Mouse (Mus musculus): Measurements from ENCODE around the gene Tti1.

- no peak for TF ChIP-seq CTCF (IDR thresholded peaks at IDR 0.05; ENCODE audit: insufficient read depth, low read depth, low read length)
- no peak for TF ChIP-seq POLR2A (IDR thresholded peaks at IDR 0.05; ENCODE audit: insufficient read depth, low read depth, low read length)
These were observed 8.2 kb upstream of the Tti1 start for GRCm38 (mm10) chr2:158036408-158036807.

All from olfactory bulb, adult 2 months (tissue).